Mouse (Mus musculus) bone marrow macrophage, adult 2 months (primary cell): ENCODE measurements around the gene Alk.

Experiments used
- CTCF ChIP-seq: IDR thresholded peaks from 2 replicates; pipeline ENCODE4 v1.5.1; 2012; ENCODE audit warnings: low read depth, mild to moderate bottlenecking, low read length, moderate library complexity
- POLR2A ChIP-seq: IDR thresholded peaks from 2 replicates; pipeline ENCODE4 v1.6.1; 2012; ENCODE audit warnings: mild to moderate bottlenecking, low read depth, low read length, borderline replicate concordance

- TF ChIP-seq CTCF (no peak), POLR2A (no peak)
Measured at GRCm38 (mm10) chr17:72015253-72015652, 589.2 kb downstream of the Alk start.
